Mouse (Mus musculus): ENCODE results near the gene A930004D18Rik. TPM values are rescaled to one million over a fixed set of nuclear protein-coding genes. Genes with fewer than 3 reads are reported as not detected.

The A930004D18Rik gene
- 4.2 and 4.8 TPM in 2 replicates for polyA plus RNA-seq (2021; fragmentation: Nextera tagmentation)
- long read RNA-seq, experiment 1, partial matches to known transcripts, result 0 of 3 reads
- long read RNA-seq, experiment 1, other reads (novel, unspliced or antisense), result 3 of 3 reads
- long read RNA-seq, experiment 2, transcript A930004D18Rik-202 (2 exons, 363 nt), result major isoform, 7 of 13 reads
- long read RNA-seq, experiment 2, partial matches to known transcripts, result 0 of 13 reads
- long read RNA-seq, experiment 2, other reads (novel, unspliced or antisense), result 6 of 13 reads

GRCm38 (mm10) chr2:18037491-18037890, at the start of gene A930004D18Rik:
Gene A930004D18Rik, minus strand, starts transcription at chr2:18037737.

GRCm38 (mm10) chr2:18055016-18055928, 17.7 kb upstream of the A930004D18Rik start, which contains the start of gene Mllt10:
Gene Mllt10, plus strand, starts transcription at chr2:18055237.

GRCm38 (mm10) chr2:18048453-18049075, 11.0 kb upstream of the A930004D18Rik start, which contains the start of gene Skida1:
Gene Skida1, minus strand, starts transcription at chr2:18049051.

GRCm38 (mm10) chr2:17996858-17997257, 40.7 kb downstream of the A930004D18Rik start, which contains the start of gene H2al2a:
Gene H2al2a, minus strand, starts transcription at chr2:17996958.

Small RNA genes within 50 kb of the gene (microRNA-seq; reads per million reads assigned to microRNA genes)
- 2.1 reads per million, percentile 3 among the genes with 10 or more reads in this experiment for gene Mir7655

Other genes starting within 250 kb of the A930004D18Rik start
- not detected in 2 replicates for gene H2al2a, start 40.8 kb downstream of the A930004D18Rik start, polyA plus RNA-seq (2021; fragmentation: Nextera tagmentation)
- 2.3 and 2.9 TPM in 2 replicates for gene Skida1, start 11.3 kb upstream of the A930004D18Rik start, polyA plus RNA-seq (2021; fragmentation: Nextera tagmentation)
- gene Mllt10, start 17.5 kb upstream of the A930004D18Rik start, polyA plus RNA-seq (2021; fragmentation: Nextera tagmentation), result 9.0 and 10.2 TPM in 2 replicates

All from layer of hippocampus, adult 6 months (tissue).